Mouse (Mus musculus): Measurements from ENCODE around the gene Olfr120.
"Not testable (repeated sequence)": the region's sequence is repeated elsewhere in the genome, so short reads cannot be mapped to it uniquely, and the experiment has no call there.

Gene Olfr120

DNA sequence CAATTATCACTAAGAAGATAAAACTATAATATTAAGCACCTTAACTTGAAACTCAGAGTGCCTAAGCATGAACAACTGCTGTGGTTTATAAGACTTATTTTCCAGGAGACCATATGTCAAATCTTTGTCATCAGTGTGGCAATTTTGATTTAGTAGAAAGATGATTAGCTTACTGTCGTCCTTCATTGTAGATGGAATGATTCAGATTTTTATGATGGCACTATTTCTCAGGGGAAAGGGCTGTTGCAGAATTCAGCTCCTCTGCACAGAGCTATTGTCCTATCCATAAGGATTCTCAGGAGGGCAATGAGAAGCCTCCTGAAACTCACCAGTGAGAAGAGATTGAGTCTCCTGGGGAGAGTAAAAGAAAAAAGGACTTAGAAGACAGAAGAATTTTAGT is at the start of gene Olfr120:
TSS of gene Olfr120 (plus strand) at position 301 of the 400 bp plus-strand sequence.
- no peak for DNase-seq (ENCODE audit: low spot score)

DNA sequence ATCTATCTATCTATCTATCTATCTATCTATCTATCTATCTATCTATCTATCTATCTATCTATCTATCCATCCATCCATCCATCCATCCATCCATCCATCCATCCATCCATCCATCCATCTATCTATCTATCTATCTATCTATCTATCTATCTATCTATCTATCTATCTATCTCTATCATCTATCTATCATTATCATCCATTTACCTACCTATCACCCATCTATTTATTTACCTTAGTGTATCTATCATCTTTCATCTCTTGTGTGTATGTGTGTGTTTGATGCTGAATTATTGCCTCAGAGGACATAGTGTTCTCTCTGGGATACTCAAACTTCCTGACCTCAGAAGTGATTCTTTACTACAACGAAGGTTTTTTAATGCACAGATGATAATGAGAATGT is 25.3 kb upstream of the Olfr120 start, which contains the start of gene Olfr119:
TSS of gene Olfr119 (plus strand) at position 301 of the 400 bp plus-strand sequence.
- DNase-seq (ENCODE audit: low spot score), result not testable (repeated sequence)

DNA sequence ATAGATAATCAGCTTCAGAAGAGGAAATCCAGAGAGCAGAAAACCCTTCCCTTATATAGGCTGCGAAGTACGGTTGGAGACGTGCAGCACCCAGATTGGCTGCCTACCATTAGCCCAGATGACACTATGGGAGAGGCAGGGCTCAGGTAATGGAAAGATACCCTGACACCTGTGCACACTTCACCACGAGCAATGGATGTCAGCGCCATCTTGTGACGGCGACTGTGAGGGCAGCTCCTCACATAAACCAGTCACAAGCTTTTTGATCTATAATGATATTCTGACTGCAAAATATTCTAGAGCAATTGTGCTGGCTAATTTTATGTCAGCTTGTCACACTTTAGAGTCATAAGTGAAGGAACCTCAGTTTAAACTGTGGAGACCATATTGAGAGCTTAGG is 16.5 kb downstream of the Olfr120 start:
- DNase-seq (ENCODE audit: low spot score), result no peak

DNA sequence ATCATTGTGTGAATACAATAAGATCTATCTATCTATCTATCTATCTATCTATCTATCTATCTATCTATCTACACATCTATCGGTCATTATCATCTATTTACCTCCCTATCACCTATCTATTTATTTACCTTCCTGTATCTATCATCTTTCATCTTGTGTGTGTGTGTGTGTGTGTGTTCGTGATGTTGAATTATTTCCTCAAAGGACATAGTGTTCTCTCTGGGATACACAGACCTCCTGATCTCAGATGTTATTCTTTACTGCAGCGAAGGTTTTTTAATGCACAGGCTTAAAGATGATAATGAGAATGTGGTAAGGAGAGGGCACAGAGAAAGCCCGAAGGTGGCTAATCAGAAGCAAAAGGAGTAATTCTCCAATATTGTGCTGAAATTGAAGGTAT is 46.7 kb downstream of the Olfr120 start, which contains the start of gene Olfr122:
TSS of gene Olfr122 (plus strand) at position 301 of the 400 bp plus-strand sequence.
- no peak for DNase-seq (ENCODE audit: low spot score)
